Mouse (Mus musculus) gastrocnemius, adult 2 months (tissue): ENCODE data around the gene Swap70. TPM values are rescaled to one million over a fixed set of nuclear protein-coding genes. Genes with fewer than 3 reads are reported as not detected.

ENCODE experiments used
- DNase-seq: peaks from one replicate; pipeline ENCODE4 v3.0.0; 2022
- H3K27ac ChIP-seq: fragments of 200-600 bp; 2 replicates; pipeline ENCODE4 v1.8.1; 2022; ENCODE audit warnings: mild to moderate bottlenecking
- H3K4me3 ChIP-seq: fragments of 200-600 bp; 2 replicates; pipeline ENCODE4 v1.8.1; 2022; ENCODE audit warnings: mild to moderate bottlenecking, moderate library complexity
- CTCF ChIP-seq: fragments of 200-600 bp; IDR thresholded peaks from 2 replicates; pipeline ENCODE4 v1.8.1; 2022; ENCODE audit warnings: antibody characterized with exemption, mild to moderate bottlenecking, moderate library complexity
- intact Hi-C: fragments of 180-260 bp; cut with DNase I; formaldehyde crosslinking; loops from one replicate; pipeline ENCODE4 v1.15.1; 2025
- total RNA-seq, 2 experiments: library from RNA; stranded (reverse); gene quantifications; 2 replicates each; pipeline ENCODE4 v1.2.3; 2021

Gene Swap70
- total RNA-seq, 2 experiments from 2014 or later: 4.8 to 7.2 TPM

GRCm38 (mm10) chr7:110285076-110285848 is 63.8 kb downstream of the Swap70 start:
- no peak for DNase-seq
- TF ChIP-seq CTCF: no peak
- no peak overlapping the region for H3K4me3 ChIP-seq
- intact Hi-C loops: loop anchor here (5.0 kb wide), 1 partner anchor 262 kb away; no protein-coding TSS in a partner anchor
- H3K27ac ChIP-seq: no peak overlapping the region

- no peak overlapping the region for H3K27ac ChIP-seq
- DNase-seq: peak; percentile 10
- no peak for TF ChIP-seq CTCF
- intact Hi-C loops: loop anchor here (2.0 to 5.0 kb wide), 2 partner anchors 262 to 359 kb away; no protein-coding TSS in a partner anchor
- H3K4me3 ChIP-seq: no peak overlapping the region
These were observed 64.3 kb downstream of the Swap70 start for GRCm38 (mm10) chr7:110285849-110286151.

- intact Hi-C loops: loop anchor here (2.0 to 5.0 kb wide), 2 partner anchors 261 to 359 kb away; no protein-coding TSS in a partner anchor
- Histone ChIP-seq H3K27ac (no peak overlapping the region), H3K4me3 (no peak overlapping the region)
- no peak for TF ChIP-seq CTCF
- peak; percentile 6 for DNase-seq
These were observed 64.8 kb downstream of the Swap70 start for GRCm38 (mm10) chr7:110286198-110286732.

- Histone ChIP-seq H3K27ac (peak overlapping the region; percentile 83), H3K4me3 (no peak overlapping the region)
- peak; percentile 97 for TF ChIP-seq CTCF
- peak; percentile 88 for DNase-seq
- intact Hi-C loops: loop anchor here (1.0 to 5.0 kb wide), 4 partner anchors 145 to 358 kb away; no protein-coding TSS in a partner anchor
These were observed 65.4 kb downstream of the Swap70 start for GRCm38 (mm10) chr7:110286838-110287475.

- no peak for DNase-seq
- Histone ChIP-seq H3K4me3 (no peak overlapping the region), H3K27ac (peak overlapping the region; percentile 83)
- intact Hi-C loops: loop anchor here (1.0 to 5.0 kb wide), 4 partner anchors 145 to 357 kb away; no protein-coding TSS in a partner anchor
- TF ChIP-seq CTCF: no peak
These were observed 66.1 kb downstream of the Swap70 start for GRCm38 (mm10) chr7:110287476-110288071.

GRCm38 (mm10) chr7:110288191-110288604 is 66.7 kb downstream of the Swap70 start:
- DNase-seq: no peak
- peak overlapping the region; percentile 83 for H3K27ac ChIP-seq
- intact Hi-C loops: loop anchor here (5.0 kb wide), 1 partner anchor 259 kb away; no protein-coding TSS in a partner anchor
- no peak overlapping the region for H3K4me3 ChIP-seq
- TF ChIP-seq CTCF: no peak

GRCm38 (mm10) chr7:110288731-110289191 is 67.2 kb downstream of the Swap70 start:
- Histone ChIP-seq H3K4me3 (no peak overlapping the region), H3K27ac (peak overlapping the region; percentile 83)
- intact Hi-C loops: loop anchor here (5.0 kb wide), 1 partner anchor 259 kb away; no protein-coding TSS in a partner anchor
- DNase-seq: peak; percentile 95
- TF ChIP-seq CTCF: no peak

GRCm38 (mm10) chr7:110289647-110290046 is 68.1 kb downstream of the Swap70 start:
- intact Hi-C loops: loop anchor here (5.0 kb wide), 1 partner anchor 258 kb away; no protein-coding TSS in a partner anchor
- TF ChIP-seq CTCF: no peak
- DNase-seq: no peak
- peak overlapping the region; percentile 83 for H3K27ac ChIP-seq
- H3K4me3 ChIP-seq: no peak overlapping the region

GRCm38 (mm10) chr7:110296889-110297603 is 75.5 kb downstream of the Swap70 start:
- DNase-seq: peak; percentile 92
- intact Hi-C loops: no loop called here
- H3K4me3 ChIP-seq: peak overlapping the region; percentile 15; the same call in 1 of the 2 replicates
- H3K27ac ChIP-seq: peak overlapping the region; percentile 83
- TF ChIP-seq CTCF: no peak

GRCm38 (mm10) chr7:110297611-110298010 is 76.1 kb downstream of the Swap70 start:
- Histone ChIP-seq H3K27ac (peak overlapping the region; percentile 83), H3K4me3 (peak overlapping the region; percentile 15; the same call in 1 of the 2 replicates)
- no peak for TF ChIP-seq CTCF
- intact Hi-C loops: no loop called here
- DNase-seq: peak; percentile 75

- peak overlapping the region; percentile 83 for H3K27ac ChIP-seq
- intact Hi-C loops: no loop called here
- DNase-seq: no peak
- no peak overlapping the region for H3K4me3 ChIP-seq
- no peak for TF ChIP-seq CTCF
These were observed 76.6 kb downstream of the Swap70 start for GRCm38 (mm10) chr7:110298090-110298489.
